Mouse (Mus musculus) megakaryocyte-erythroid progenitor cell, adult 5-6 weeks (primary cell): Measurements from ENCODE around the gene Ppil6. TPM values are rescaled to one million over a fixed set of nuclear protein-coding genes. Genes with fewer than 3 reads are reported as not detected.
A peak's percentile ranks its signal among the peaks of the same experiment; 100 is the strongest.

ENCODE experiments used
- ATAC-seq: replicated peaks from 2 replicates; pipeline ENCODE4 v1.8.0; 2016; ENCODE audit warnings: mild to moderate bottlenecking, inconsistent platforms; ENCODE audit not compliant: severe bottlenecking, poor library complexity, low FRiP score, low TSS enrichment
- total RNA-seq, 2 experiments: library from RNA; stranded (forward) in 1 of 2; stranded (reverse) in 1 of 2; fragments of 200-1000, 215-1000 nt in 1 of 2; fragments of >200 nt in 1 of 2; fragmentation: Nextera tagmentation in 1 of 2; gene quantifications; 2 replicates each; pipeline ENCODE4 v1.2.3; 2014 to 2017

The Ppil6 gene
- total RNA-seq, 2 experiments from 2014 or later, result not detected

DNA sequence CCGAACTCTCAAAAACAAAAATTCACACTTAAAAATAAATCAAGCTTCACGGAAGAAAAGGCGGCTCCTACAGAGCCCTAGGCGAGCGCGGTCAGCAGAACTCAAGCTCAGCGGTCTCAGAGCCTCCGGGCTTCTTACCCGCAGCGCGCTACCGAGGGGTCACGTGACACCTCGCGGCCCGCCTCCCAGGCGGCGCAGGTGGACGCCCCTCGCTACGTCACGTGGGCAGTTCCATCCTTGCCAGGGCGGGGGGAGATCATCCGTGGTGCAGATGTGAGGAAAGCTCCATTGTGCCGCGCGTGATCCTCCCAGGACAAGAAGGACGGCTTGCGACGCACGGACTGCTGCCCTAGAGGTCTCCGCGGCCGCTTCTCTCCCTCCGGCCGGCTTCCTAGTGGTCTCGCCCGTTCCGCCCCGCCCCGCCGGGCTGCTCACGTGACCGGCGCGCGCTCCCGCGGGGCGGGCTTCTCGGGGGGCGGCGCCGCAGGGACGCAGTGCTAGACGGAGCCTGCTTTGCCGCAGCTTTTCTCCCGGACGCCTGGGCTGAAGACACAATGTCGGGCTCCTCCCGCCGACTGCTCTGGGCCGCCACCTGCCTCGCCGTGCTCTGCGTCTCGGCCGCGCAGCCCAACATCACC is 28.9 kb downstream of the Ppil6 start, which contains the start of gene Cd164:
Cd164 (plus strand) TSS at position 434 of the 638 bp plus-strand sequence.
- ATAC-seq, result peak; percentile 86

GRCm38 (mm10) chr10:41519640-41520409 is 29.6 kb downstream of the Ppil6 start:
- ATAC-seq, result 0 out of 2 replicates have a peak, but pooled peaks have one; percentile 4

- ATAC-seq, result no peak
Observed at GRCm38 (mm10) chr10:41520410-41520673, 30.1 kb downstream of the Ppil6 start.

DNA sequence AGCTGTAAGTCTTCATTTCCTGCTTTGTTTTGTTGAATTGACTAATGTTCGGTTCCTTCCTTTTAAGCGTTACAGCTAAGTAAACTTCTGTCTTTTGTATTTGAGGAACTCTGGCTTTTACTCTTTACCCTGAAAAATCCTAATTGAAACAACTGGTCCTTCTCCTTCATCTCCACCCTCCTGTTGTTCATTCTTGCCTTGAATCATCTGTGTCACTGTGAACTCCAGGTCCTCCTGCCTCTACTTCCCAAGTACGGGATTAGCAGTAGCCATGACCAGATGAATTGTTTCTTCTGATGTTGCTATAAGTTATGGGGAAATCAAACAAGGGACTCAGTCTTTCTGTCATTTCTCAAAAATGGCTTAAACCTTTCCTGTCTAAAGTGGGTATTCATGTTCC is 33.1 kb downstream of the Ppil6 start:
- no peak for ATAC-seq

GRCm38 (mm10) chr10:41525696-41526095 is 35.5 kb downstream of the Ppil6 start:
- ATAC-seq, result peak; percentile 67

- no peak for ATAC-seq
Observed at GRCm38 (mm10) chr10:41529972-41530371, 39.7 kb downstream of the Ppil6 start.

GRCm38 (mm10) chr10:41535991-41536390 is 45.8 kb downstream of the Ppil6 start:
- ATAC-seq, result no peak

DNA sequence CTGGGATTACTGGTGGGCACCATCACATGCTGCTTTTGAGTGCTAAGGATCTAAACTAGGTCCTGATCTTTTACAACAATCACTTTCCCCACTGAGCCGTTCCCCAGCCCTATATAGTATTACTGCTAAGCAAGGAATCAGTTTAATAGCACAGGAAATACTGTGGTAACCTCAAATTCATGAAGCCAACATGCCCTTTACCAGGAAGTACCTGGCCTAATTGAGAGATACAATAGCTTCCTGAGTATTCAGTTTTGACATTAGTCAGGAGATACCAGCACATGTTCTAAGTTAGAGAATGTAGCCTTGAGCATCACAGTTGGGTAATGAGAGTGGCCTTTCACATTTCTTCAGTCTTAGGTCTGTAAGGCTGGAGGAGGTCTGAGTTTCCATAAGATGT is 46.5 kb downstream of the Ppil6 start:
- ATAC-seq, result no peak

GRCm38 (mm10) chr10:41537226-41537982 is 47.2 kb downstream of the Ppil6 start:
- no peak for ATAC-seq

GRCm38 (mm10) chr10:41537983-41538330 is 47.7 kb downstream of the Ppil6 start:
- no peak for ATAC-seq

DNA sequence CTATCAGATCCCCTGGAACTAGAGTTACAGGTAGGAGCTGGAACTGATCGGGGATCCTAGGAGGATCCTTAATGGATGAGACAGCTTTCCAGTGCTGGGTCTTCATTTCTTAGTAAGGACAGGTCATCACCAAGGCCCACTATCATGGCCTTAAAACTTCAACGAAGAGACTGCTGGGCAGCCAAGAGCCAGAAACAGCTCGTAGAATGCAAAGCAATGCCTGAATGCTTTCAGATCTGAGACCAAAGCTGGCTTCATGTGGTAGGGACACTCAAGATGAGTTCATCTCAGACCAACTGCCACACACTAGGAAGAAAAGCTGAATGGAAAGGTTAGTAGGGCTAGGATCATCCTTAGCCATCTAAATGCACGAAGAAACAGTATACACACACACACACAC is 48.7 kb downstream of the Ppil6 start:
- no peak for ATAC-seq

GRCm38 (mm10) chr10:41542057-41542456 is 51.8 kb downstream of the Ppil6 start:
- ATAC-seq, result no peak

- ATAC-seq, result no peak
Observed at GRCm38 (mm10) chr10:41543439-41543838, 53.2 kb downstream of the Ppil6 start.

DNA sequence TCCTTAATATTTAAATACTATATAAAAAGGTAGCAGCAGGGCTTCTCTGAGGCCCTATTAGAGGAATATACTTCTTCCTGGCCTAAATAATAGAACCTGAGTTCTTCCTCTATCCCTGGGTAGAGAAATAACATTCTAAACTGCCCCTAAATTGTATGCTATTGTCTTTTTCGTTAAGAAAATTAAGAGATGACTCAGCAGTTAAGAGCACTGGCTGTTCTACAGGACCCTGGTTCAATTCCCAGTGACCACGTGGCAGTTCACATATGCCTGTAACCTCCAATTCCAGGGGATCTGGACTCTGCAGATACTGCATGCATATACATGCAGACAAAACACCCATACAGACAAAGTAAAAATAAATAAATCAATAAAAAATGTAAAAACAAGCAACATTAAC is 53.6 kb downstream of the Ppil6 start:
- no peak for ATAC-seq

GRCm38 (mm10) chr10:41544481-41545190 is 54.4 kb downstream of the Ppil6 start:
- ATAC-seq, result peak; percentile 89

DNA sequence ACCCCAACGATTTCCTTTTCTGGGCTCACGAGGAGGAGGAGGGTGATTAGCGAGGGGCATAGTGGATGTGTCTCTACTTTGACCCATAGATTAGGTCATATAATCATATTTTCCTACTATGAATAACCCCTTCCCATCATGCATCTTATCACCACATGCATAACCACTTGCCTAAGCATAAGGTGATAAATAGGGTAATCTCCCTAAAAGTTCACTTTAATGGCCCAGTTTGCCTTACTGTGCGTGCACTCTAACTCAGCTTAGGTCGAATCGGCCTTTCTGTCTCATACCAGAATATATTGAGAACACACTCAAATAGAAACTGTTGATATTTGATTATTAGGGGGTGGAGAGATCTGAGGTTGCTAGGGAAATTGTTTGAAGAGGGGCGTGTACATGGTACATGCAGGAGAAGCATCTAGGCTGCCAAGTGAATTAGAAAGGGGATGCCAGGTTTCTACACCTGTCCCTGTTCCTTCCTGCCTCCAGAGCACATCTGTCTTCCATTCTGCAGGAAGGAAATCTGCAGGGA is 55.1 kb downstream of the Ppil6 start:
- ATAC-seq, result no peak

GRCm38 (mm10) chr10:41546396-41547165 is 56.3 kb downstream of the Ppil6 start:
- no peak for ATAC-seq

DNA sequence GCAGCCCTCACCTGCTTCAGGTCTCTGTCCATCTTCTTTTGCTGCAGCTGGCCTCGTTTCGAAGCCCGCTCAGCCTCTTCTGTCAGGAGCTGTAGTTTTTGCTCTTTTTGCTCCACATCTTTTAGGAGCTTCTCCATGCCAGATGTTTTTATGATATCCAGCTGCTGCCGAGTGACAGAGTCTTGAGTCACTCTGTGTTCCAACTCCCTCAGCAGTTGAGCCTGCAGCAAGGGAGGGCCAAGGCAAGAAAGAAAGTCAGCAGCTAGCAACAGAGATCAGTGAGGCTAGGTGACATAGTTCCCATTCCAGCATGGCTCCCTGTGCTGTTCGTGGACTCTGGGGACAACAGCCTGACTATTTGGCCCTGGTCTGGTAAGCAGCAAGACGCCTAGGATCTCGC is 60.5 kb downstream of the Ppil6 start:
- ATAC-seq, result no peak

DNA sequence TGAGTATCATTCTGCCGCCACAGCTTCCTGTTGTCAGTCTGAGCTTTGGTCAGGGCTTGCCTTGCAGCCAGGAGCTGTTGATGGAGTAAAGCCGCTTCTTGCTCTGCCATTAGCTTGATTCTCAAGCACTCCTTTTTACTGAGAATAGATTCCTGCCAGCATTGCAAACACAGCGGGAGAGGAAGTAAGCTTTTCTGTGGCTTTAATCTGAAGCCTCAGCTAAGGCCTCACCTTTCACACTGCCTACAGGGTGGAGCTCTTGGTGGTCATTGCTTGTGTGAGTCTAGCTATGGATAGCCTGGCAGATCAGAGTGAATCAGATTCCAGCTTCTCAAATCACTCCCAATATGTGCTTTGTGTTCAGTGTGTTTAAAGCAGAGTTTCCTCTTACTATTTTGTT is 62.1 kb downstream of the Ppil6 start:
- ATAC-seq, result no peak
